Mouse (Mus musculus) C2C12 (cell line): ENCODE measurements around the gene Tapbpl.

Experiments
- CTCF ChIP-seq: IDR thresholded peaks from one replicate; pipeline ENCODE4 v1.5.1; 2011; ENCODE audit not compliant: control insufficient read depth, insufficient read depth, insufficient read length
- FOSL1 ChIP-seq: IDR thresholded peaks from one replicate; pipeline ENCODE4 v1.8.0; 2011; ENCODE audit warnings: mild to moderate bottlenecking, low read length; ENCODE audit not compliant: poor library complexity, insufficient read depth, severe bottlenecking
- MAX ChIP-seq: IDR thresholded peaks from one replicate; pipeline ENCODE4 v1.6.1; 2011; ENCODE audit warnings: mild to moderate bottlenecking, control low read depth
- MYOD1 ChIP-seq: IDR thresholded peaks from one replicate; pipeline ENCODE4 v1.6.1; 2011; ENCODE audit warnings: low read depth; ENCODE audit not compliant: control insufficient read depth, insufficient read length
- MYOG ChIP-seq: IDR thresholded peaks from one replicate; pipeline ENCODE4 v1.6.1; 2011; ENCODE audit not compliant: control insufficient read depth, insufficient read length; ENCODE audit errors: extremely low read depth
- USF1 ChIP-seq: IDR thresholded peaks from one replicate; pipeline ENCODE4 v1.6.1; 2011; ENCODE audit warnings: low read depth, mild to moderate bottlenecking, control low read depth, moderate library complexity

DNA sequence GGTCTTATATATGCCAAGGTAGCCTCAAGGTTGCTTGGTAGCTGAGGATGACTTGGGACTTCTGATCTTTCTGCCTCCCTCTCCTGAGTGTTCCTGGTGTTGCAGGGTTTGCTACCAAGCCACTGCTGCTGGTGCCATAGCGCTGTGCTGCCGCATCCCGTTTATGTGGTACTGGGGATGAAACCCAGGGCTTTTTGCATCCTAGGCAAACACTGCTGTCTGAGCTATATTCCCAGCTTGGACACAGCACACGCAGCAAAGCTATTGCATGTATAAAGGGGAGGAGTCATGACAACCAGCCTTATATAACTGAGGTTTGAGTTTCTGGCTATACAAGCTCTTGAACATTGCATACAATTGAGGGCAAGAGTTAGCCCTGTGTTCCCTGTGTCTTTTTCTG, 5.8 kb upstream of the Tapbpl start:
- TF ChIP-seq CTCF (no peak), MAX (no peak), FOSL1 (no peak), MYOG (no peak), USF1 (no peak), MYOD1 (no peak)
